Mouse (Mus musculus): ENCODE data around the gene Ptpn1. TPM values are rescaled to one million over a fixed set of nuclear protein-coding genes. Genes with fewer than 3 reads are reported as not detected.

Gene Ptpn1
- 16.2 and 23.5 TPM in 2 replicates for total RNA-seq (2014; fragmentation: Nextera tagmentation)
- total RNA-seq (2017), result 16.4 and 29.4 TPM in 2 replicates
- 38.1 and 41.7 TPM in 2 replicates for polyA plus RNA-seq (2012)

- DNase-seq (ENCODE audit: low spot score) (peak; percentile 100), ATAC-seq (ENCODE audit: extremely low read depth, insufficient number of reproducible peaks, low FRiP score, poor library complexity, severe bottlenecking) (peak; percentile 99)
- peaks cover 3% of the 10 kb centered on the region; the same call in 1 of the 2 replicates for H3K27me3 ChIP-seq (ENCODE audit: insufficient read depth, low read length)
- H3K4me3 ChIP-seq (ENCODE audit: low read depth, low read length), result peak within 1 kb of the TSS; percentile 93
- peaks cover 26% of the 10 kb centered on the region for H3K4me1 ChIP-seq (ENCODE audit: insufficient read depth, low read depth, low read length)
- H3K36me3 ChIP-seq (replicated peaks), result peaks cover 23% of the 10 kb centered on the region
- TF ChIP-seq CTCF (IDR thresholded peaks at IDR 0.05; ENCODE audit: low read depth, low read length), result no peak
- no peak for TF ChIP-seq GATA1 (IDR thresholded peaks at IDR 0.05; ENCODE audit: borderline replicate concordance, low read length)
- no peak for TF ChIP-seq POLR2AphosphoS5 (IDR thresholded peaks at IDR 0.05; ENCODE audit: insufficient replicate concordance, low read depth, low read length)
- TF ChIP-seq TAL1 (conservative IDR thresholded peaks at IDR 0.05; ENCODE audit: low read depth, low read length), result no peak
- TF ChIP-seq GATA2 (IDR thresholded peaks at IDR 0.05; ENCODE audit: borderline replicate concordance, low read depth, low read length), result no peak
- no peaks in the 10 kb centered on the region for H3K9me3 ChIP-seq (replicated peaks)
These were observed at the start of gene Ptpn1 for GRCm38 (mm10) chr2:167931985-167932726. Ptpn1 (plus strand) TSS chr2:167932057.

DNA sequence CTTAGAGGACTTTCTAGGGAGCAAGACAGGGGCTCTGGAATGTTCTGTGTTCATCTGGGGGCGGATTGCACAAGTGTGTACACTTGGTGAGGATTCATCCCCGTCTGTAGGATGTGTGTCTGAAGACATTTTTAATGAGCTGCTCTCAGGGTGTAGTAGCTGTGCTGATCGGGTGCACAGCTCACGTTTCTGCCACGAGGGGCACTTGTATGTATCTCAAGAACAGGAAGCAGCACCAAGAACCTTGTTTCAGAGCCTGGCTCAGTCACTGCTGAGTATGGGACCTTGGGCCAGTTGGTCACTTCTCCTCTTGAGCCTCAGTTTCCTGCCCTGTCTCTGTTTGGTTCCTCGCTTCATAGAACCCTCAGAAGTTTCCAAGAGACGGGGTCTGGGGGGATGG lies 45.4 kb upstream of the Ptpn1 start:
- ATAC-seq (ENCODE audit: extremely low read depth, insufficient number of reproducible peaks, low FRiP score, poor library complexity, severe bottlenecking) (no peak), DNase-seq (ENCODE audit: low spot score) (no peak)
- no peak overlapping the region for H3K4me3 ChIP-seq (ENCODE audit: low read depth, low read length)
- peaks cover 24% of the 10 kb centered on the region for H3K4me1 ChIP-seq (ENCODE audit: insufficient read depth, low read depth, low read length)
- peaks cover 59% of the 10 kb centered on the region for H3K27me3 ChIP-seq (ENCODE audit: insufficient read depth, low read length)
- no peaks in the 10 kb centered on the region for H3K36me3 ChIP-seq (replicated peaks)
- TF ChIP-seq GATA2 (IDR thresholded peaks at IDR 0.05; ENCODE audit: borderline replicate concordance, low read depth, low read length) (no peak), TAL1 (conservative IDR thresholded peaks at IDR 0.05; ENCODE audit: low read depth, low read length) (no peak), CTCF (IDR thresholded peaks at IDR 0.05; ENCODE audit: low read depth, low read length) (no peak), POLR2AphosphoS5 (IDR thresholded peaks at IDR 0.05; ENCODE audit: insufficient replicate concordance, low read depth, low read length) (no peak), GATA1 (IDR thresholded peaks at IDR 0.05; ENCODE audit: borderline replicate concordance, low read length) (no peak)
- peaks cover 3% of the 10 kb centered on the region; the same call in 1 of the 2 replicates for H3K9me3 ChIP-seq (replicated peaks)

GRCm38 (mm10) chr2:167887516-167888347 lies 44.1 kb upstream of the Ptpn1 start:
- peak overlapping the region; percentile 52; the same call in 1 of the 2 replicates for H3K4me3 ChIP-seq (ENCODE audit: low read depth, low read length)
- H3K9me3 ChIP-seq (replicated peaks), result no peaks in the 10 kb centered on the region
- peaks cover 30% of the 10 kb centered on the region for H3K4me1 ChIP-seq (ENCODE audit: insufficient read depth, low read depth, low read length)
- DNase-seq (ENCODE audit: low spot score), result peak; percentile 33
- peak; percentile 54 for ATAC-seq (ENCODE audit: extremely low read depth, insufficient number of reproducible peaks, low FRiP score, poor library complexity, severe bottlenecking)
- H3K36me3 ChIP-seq (replicated peaks), result no peaks in the 10 kb centered on the region
- H3K27me3 ChIP-seq (ENCODE audit: insufficient read depth, low read length), result peaks cover 64% of the 10 kb centered on the region
- TF ChIP-seq CTCF (IDR thresholded peaks at IDR 0.05; ENCODE audit: low read depth, low read length), result no peak

- Histone ChIP-seq H3K4me3 (ENCODE audit: low read depth, low read length) (no peak overlapping the region), H3K4me1 (ENCODE audit: insufficient read depth, low read depth, low read length) (peaks cover 32% of the 10 kb centered on the region), H3K27me3 (ENCODE audit: insufficient read depth, low read length) (peaks cover 70% of the 10 kb centered on the region), H3K36me3 (replicated peaks) (no peaks in the 10 kb centered on the region), H3K9me3 (replicated peaks) (no peaks in the 10 kb centered on the region)
- ATAC-seq (ENCODE audit: extremely low read depth, insufficient number of reproducible peaks, low FRiP score, poor library complexity, severe bottlenecking) (no peak), DNase-seq (ENCODE audit: low spot score) (no peak)
- no peak for TF ChIP-seq TAL1 (conservative IDR thresholded peaks at IDR 0.05; ENCODE audit: low read depth, low read length)
- no peak for TF ChIP-seq GATA2 (IDR thresholded peaks at IDR 0.05; ENCODE audit: borderline replicate concordance, low read depth, low read length)
- TF ChIP-seq POLR2AphosphoS5 (IDR thresholded peaks at IDR 0.05; ENCODE audit: insufficient replicate concordance, low read depth, low read length), result no peak
- no peak for TF ChIP-seq GATA1 (IDR thresholded peaks at IDR 0.05; ENCODE audit: borderline replicate concordance, low read length)
- no peak for TF ChIP-seq CTCF (IDR thresholded peaks at IDR 0.05; ENCODE audit: low read depth, low read length)
These were observed 43.0 kb upstream of the Ptpn1 start for GRCm38 (mm10) chr2:167888834-167889233.

GRCm38 (mm10) chr2:167889886-167890285 lies 42.0 kb upstream of the Ptpn1 start:
- Histone ChIP-seq H3K4me3 (ENCODE audit: low read depth, low read length) (no peak overlapping the region), H3K9me3 (replicated peaks) (no peaks in the 10 kb centered on the region), H3K36me3 (replicated peaks) (no peaks in the 10 kb centered on the region), H3K4me1 (ENCODE audit: insufficient read depth, low read depth, low read length) (peaks cover 33% of the 10 kb centered on the region), H3K27me3 (ENCODE audit: insufficient read depth, low read length) (peaks cover 68% of the 10 kb centered on the region)
- DNase-seq (ENCODE audit: low spot score) (no peak), ATAC-seq (ENCODE audit: extremely low read depth, insufficient number of reproducible peaks, low FRiP score, poor library complexity, severe bottlenecking) (no peak)
- TF ChIP-seq GATA2 (IDR thresholded peaks at IDR 0.05; ENCODE audit: borderline replicate concordance, low read depth, low read length) (no peak), GATA1 (IDR thresholded peaks at IDR 0.05; ENCODE audit: borderline replicate concordance, low read length) (no peak), CTCF (IDR thresholded peaks at IDR 0.05; ENCODE audit: low read depth, low read length) (no peak), TAL1 (conservative IDR thresholded peaks at IDR 0.05; ENCODE audit: low read depth, low read length) (no peak), POLR2AphosphoS5 (IDR thresholded peaks at IDR 0.05; ENCODE audit: insufficient replicate concordance, low read depth, low read length) (no peak)

GRCm38 (mm10) chr2:167891908-167892307 lies 39.9 kb upstream of the Ptpn1 start:
- H3K4me1 ChIP-seq (ENCODE audit: insufficient read depth, low read depth, low read length), result peaks cover 39% of the 10 kb centered on the region

More at GRCm38 (mm10) chr2:167891908-167892307, 39.9 kb upstream of the Ptpn1 start:
- peaks cover 64% of the 10 kb centered on the region for H3K27me3 ChIP-seq (ENCODE audit: insufficient read depth, low read length)
- no peak for TF ChIP-seq POLR2AphosphoS5 (IDR thresholded peaks at IDR 0.05; ENCODE audit: insufficient replicate concordance, low read depth, low read length)
- peak; percentile 68 for TF ChIP-seq CTCF (IDR thresholded peaks at IDR 0.05; ENCODE audit: low read depth, low read length)
- no peak overlapping the region for H3K4me3 ChIP-seq (ENCODE audit: low read depth, low read length)
- no peaks in the 10 kb centered on the region for H3K9me3 ChIP-seq (replicated peaks)
- ATAC-seq (ENCODE audit: extremely low read depth, insufficient number of reproducible peaks, low FRiP score, poor library complexity, severe bottlenecking) (peak; percentile 56; the same call in 1 of the 2 replicates), DNase-seq (ENCODE audit: low spot score) (peak; percentile 70)
- H3K36me3 ChIP-seq (replicated peaks), result no peaks in the 10 kb centered on the region

Data from G1E (cell line).